Mouse (Mus musculus) hindbrain, embryonic 12.5 days (tissue): ENCODE measurements around the gene Rtn1. TPM values are rescaled to one million over a fixed set of nuclear protein-coding genes. Genes with fewer than 3 reads are reported as not detected.
"Not testable (repeated sequence)": the region's sequence is repeated elsewhere in the genome, so short reads cannot be mapped to it uniquely, and the experiment has no call there.

Experiments used
- ATAC-seq: fragments of 200-750 bp; cut with Nextera tagmentation; 2 replicates; pipeline ENCODE4 v1.8.0; 2017; ENCODE audit warnings: moderate TSS enrichment; ENCODE audit not compliant: low FRiP score
- H3K27ac ChIP-seq: fragments of 300-500 bp; sonication (generic); 2 replicates; pipeline ENCODE4 v1.5.1; 2016; ENCODE audit warnings: mild to moderate bottlenecking
- H3K27me3 ChIP-seq: fragments of 300-500 bp; sonication (generic); 2 replicates; pipeline ENCODE4 v1.6.1; 2016; ENCODE audit warnings: mild to moderate bottlenecking
- H3K36me3 ChIP-seq: fragments of 300-500 bp; sonication (generic); 2 replicates; pipeline ENCODE4 v1.6.1; 2016; ENCODE audit warnings: mild to moderate bottlenecking
- H3K4me1 ChIP-seq: fragments of 300-500 bp; sonication (generic); 2 replicates; pipeline ENCODE4 v1.6.1; 2016
- H3K4me2 ChIP-seq: fragments of 300-500 bp; sonication (generic); replicated peaks from 2 replicates; pipeline ENCODE4 v1.6.1; 2016; ENCODE audit warnings: mild to moderate bottlenecking
- H3K4me3 ChIP-seq: fragments of 300-500 bp; sonication (generic); 2 replicates; pipeline ENCODE4 v1.5.1; 2016; ENCODE audit warnings: mild to moderate bottlenecking
- H3K9ac ChIP-seq: fragments of 300-500 bp; sonication (generic); 2 replicates; pipeline ENCODE4 v1.6.1; 2016; ENCODE audit warnings: mild to moderate bottlenecking, moderate library complexity
- H3K9me3 ChIP-seq: fragments of 300-500 bp; sonication (generic); replicated peaks from 2 replicates; pipeline ENCODE4 v1.6.1; 2016; ENCODE audit warnings: mild to moderate bottlenecking
- WGBS: fragments of 180-500 bp; shearing (Covaris S2); methylation state at CpG from one replicate; pipeline ENCODE4 v1.1.7; 2016; 5-methylcytosine and 5-hydroxymethylcytosine counted together
- polyA plus RNA-seq: library from polyadenylated mRNA; unstranded; fragments of >200 nt; fragmentation: Nextera tagmentation; extraction: Ambion mirVana; gene quantifications from 2 replicates; pipeline ENCODE4 v1.2.1, GENCODE M21; 2016

Rtn1 gene
- polyA plus RNA-seq, 1 experiment from 2014 or later, result 892 TPM

- peaks cover 4% of the 10 kb centered on the region; the same call in 1 of the 2 replicates for H3K36me3 ChIP-seq
- no peaks in the 10 kb centered on the region for H3K27me3 ChIP-seq
- WGBS, result 57% methylated on average over 5 of the region's 5 CpGs
- no peaks in the 10 kb centered on the region for H3K9me3 ChIP-seq
- H3K4me3 ChIP-seq, result no peak overlapping the region
- 0 out of 2 replicates have a peak, but pooled peaks have one; percentile 44 for ATAC-seq
- no peak overlapping the region for H3K9ac ChIP-seq
- no peak overlapping the region for H3K4me2 ChIP-seq
- H3K27ac ChIP-seq, result 0 out of 2 replicates have a peak overlapping the region, but pooled peaks have one; percentile 17
- peaks cover 29% of the 10 kb centered on the region for H3K4me1 ChIP-seq
Observed at GRCm38 (mm10) chr12:72305421-72305820, 103.4 kb downstream of the Rtn1 start.

DNA sequence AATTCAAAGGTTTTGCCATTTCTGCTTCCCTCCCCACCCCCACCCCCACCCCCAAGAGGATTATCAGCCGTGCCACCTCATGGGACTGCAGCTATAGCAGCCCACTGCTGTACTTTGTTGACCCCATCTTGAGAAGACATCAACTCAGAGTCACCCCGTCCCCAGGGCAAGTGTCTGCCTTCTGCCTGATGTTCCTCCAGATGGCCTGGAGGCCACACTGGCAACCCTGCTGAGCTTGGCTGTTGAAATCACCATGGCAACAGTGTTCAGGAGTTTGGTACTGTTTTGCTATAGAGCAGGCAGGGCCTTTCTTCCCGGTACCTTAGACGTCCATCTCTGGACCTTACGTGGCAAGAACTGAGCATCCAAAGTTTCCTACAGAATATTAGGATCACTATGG is 103.9 kb downstream of the Rtn1 start:
- Histone ChIP-seq H3K4me2 (no peak overlapping the region), H3K9ac (no peak overlapping the region), H3K36me3 (peaks cover 4% of the 10 kb centered on the region; the same call in 1 of the 2 replicates), H3K27me3 (no peaks in the 10 kb centered on the region), H3K4me1 (peaks cover 29% of the 10 kb centered on the region), H3K9me3 (no peaks in the 10 kb centered on the region), H3K4me3 (no peak overlapping the region), H3K27ac (peak overlapping the region; percentile 17)
- WGBS, result 23% methylated on average over 5 of the region's 5 CpGs
- ATAC-seq, result peak; percentile 76

DNA sequence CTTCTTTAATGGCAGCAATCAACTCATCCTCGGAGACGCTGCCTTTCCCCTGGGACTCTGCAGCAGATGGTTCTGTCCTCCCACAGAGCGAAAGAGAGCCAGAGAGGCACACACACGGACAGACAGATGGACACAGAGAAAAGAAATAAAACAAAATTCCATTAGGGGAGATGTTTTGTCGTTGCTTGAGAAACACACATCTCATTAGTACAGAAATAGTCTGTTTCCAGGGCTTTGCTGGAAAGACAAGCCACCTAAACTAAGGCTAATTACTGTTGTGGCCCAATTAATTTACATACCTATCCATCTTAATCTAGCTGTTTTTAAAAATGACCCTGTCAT is 104.5 kb downstream of the Rtn1 start:
- no peak; the same call in 1 of the 2 replicates for ATAC-seq
- H3K4me3 ChIP-seq, result no peak overlapping the region
- peaks cover 29% of the 10 kb centered on the region for H3K4me1 ChIP-seq
- peak overlapping the region; percentile 9; the same call in 1 of the 2 replicates for H3K27ac ChIP-seq
- peak overlapping the region; percentile 9 for H3K4me2 ChIP-seq
- 35% methylated on average over 5 of the region's 5 CpGs for WGBS
- no peaks in the 10 kb centered on the region for H3K27me3 ChIP-seq
- H3K9me3 ChIP-seq, result no peaks in the 10 kb centered on the region
- H3K36me3 ChIP-seq, result peaks cover 4% of the 10 kb centered on the region; the same call in 1 of the 2 replicates
- no peak overlapping the region for H3K9ac ChIP-seq

DNA sequence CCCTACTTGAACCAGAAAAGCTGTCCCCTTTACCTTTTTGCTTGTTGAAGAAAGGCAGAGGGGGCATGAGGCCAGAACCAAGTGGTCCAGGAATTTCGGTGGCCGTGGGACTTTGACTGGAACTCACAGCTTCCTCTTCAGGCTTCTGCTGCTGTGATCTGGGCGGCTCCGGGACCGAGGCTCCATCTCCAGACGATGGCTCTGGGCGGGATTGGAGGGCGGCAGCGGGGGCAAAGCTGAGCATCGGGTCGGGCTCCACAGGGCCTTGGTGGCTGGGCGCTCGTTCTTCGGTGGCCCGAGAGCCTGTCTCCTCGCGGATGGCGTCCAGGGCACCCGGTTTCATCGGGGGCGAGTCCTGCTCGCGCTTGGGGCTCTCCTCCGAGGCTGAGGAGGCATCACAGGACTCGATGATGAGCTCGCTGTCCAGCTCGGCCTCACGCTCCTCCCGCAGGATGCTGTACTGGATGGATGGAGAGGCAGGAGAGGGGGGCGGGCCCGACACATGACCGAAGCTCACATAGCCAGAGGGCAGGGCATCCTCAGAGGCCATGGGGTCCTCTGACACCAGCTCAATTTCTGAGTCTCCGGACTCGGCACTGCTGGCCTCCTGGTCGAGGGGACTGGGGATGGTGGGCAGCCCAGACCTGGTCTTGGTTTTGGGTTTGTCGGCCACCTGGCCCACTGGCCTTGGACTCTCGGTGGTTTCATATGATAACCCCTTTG is 105.1 kb downstream of the Rtn1 start:
- 63% methylated on average over 37 of the region's 37 CpGs for WGBS
- Histone ChIP-seq H3K9me3 (no peaks in the 10 kb centered on the region), H3K4me3 (no peak overlapping the region; the same call in 1 of the 2 replicates), H3K4me2 (peak overlapping the region; percentile 9), H3K27me3 (no peaks in the 10 kb centered on the region), H3K9ac (no peak overlapping the region; the same call in 1 of the 2 replicates), H3K36me3 (peaks cover 4% of the 10 kb centered on the region; the same call in 1 of the 2 replicates), H3K4me1 (peaks cover 32% of the 10 kb centered on the region), H3K27ac (peak overlapping the region; percentile 9; the same call in 1 of the 2 replicates)
- ATAC-seq, result no peak; the same call in 1 of the 2 replicates

DNA sequence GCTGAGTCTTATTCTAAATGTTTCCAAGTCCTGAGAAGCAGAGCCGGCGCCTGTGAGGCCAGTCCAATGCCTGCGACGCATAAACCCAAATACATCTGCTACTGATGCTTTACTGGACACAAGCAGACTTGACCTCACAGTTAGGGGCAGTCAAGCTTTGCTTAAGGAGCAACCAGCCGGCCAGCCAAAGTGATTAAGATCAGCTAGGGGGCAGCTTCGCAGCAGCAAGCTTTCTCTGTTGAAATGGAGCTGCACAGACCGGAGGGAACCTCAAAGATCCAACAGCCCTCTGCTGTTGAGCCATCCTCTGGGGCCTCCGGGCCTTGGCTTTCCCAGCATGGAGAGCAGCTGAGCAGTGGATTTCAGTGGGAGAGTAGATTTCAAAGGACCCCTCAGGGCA is 107.4 kb downstream of the Rtn1 start:
- Histone ChIP-seq H3K4me3 (no peak overlapping the region), H3K36me3 (0 out of 2 replicates have a peak, but pooled peaks cover 4% of the 10 kb centered on the region), H3K27me3 (no peaks in the 10 kb centered on the region), H3K4me2 (no peak overlapping the region), H3K9me3 (no peaks in the 10 kb centered on the region), H3K9ac (no peak overlapping the region), H3K27ac (no peak overlapping the region), H3K4me1 (peaks cover 35% of the 10 kb centered on the region)
- no peak for ATAC-seq
- 32% methylated on average over 8 of the region's 8 CpGs for WGBS

DNA sequence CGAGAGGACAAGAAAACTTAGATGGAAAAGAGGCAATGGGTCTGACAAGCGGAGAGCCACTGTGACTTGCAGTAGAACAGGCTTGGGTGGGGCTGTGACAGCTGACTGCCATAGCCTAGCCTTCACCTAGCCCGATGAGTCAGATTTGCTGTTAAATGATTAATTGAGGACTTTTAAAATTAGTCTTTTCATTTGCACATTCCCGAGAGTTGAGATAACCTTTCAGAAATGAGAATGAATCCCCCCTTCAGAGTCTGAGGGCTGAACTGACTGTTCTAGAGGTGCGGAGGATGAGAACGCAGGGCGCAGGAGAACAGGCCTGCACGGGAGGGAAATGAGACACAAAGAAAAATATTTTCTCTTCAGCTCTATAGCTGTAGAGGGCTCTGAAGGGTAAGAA is 107.9 kb downstream of the Rtn1 start:
- no peaks in the 10 kb centered on the region for H3K9me3 ChIP-seq
- no peaks in the 10 kb centered on the region for H3K27me3 ChIP-seq
- peaks cover 35% of the 10 kb centered on the region for H3K4me1 ChIP-seq
- 70% methylated on average over 8 of the region's 8 CpGs for WGBS
- H3K27ac ChIP-seq, result no peak overlapping the region
- no peak overlapping the region for H3K9ac ChIP-seq
- H3K4me3 ChIP-seq, result no peak overlapping the region
- H3K36me3 ChIP-seq, result 0 out of 2 replicates have a peak, but pooled peaks cover 4% of the 10 kb centered on the region
- no peak overlapping the region for H3K4me2 ChIP-seq
- ATAC-seq, result no peak

DNA sequence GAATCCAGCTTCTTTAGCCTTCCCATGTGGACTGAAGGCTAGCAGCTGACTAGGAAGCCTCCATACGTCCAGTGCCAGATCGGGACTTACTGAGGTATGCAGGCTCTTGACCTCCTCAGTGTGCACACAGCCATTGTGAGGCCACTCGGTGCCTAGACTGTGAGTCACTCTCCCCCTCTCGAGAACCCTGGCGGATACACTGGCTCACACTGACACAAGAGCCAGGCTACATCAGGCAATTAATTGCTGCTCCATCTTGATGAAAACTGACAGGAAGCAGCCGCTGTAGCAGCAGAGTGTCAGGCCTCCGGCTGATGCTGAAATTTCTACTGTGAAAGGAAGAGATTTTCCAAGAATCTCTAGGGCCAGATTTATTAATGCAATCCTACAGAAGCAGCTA is 110.6 kb downstream of the Rtn1 start:
- WGBS, result 47% methylated on average over 7 of the region's 7 CpGs
- H3K9me3 ChIP-seq, result no peaks in the 10 kb centered on the region; the same call in 1 of the 2 replicates
- 0 out of 2 replicates have a peak, but pooled peaks cover under 1% of the 10 kb centered on the region for H3K36me3 ChIP-seq
- H3K4me2 ChIP-seq, result no peak overlapping the region
- H3K4me1 ChIP-seq, result peaks cover 17% of the 10 kb centered on the region
- no peaks in the 10 kb centered on the region for H3K27me3 ChIP-seq
- H3K9ac ChIP-seq, result no peak overlapping the region
- ATAC-seq, result no peak
- no peak overlapping the region for H3K4me3 ChIP-seq
- no peak overlapping the region for H3K27ac ChIP-seq

- Histone ChIP-seq H3K4me2 (no peak overlapping the region), H3K27me3 (no peaks in the 10 kb centered on the region), H3K9me3 (no peaks in the 10 kb centered on the region; the same call in 1 of the 2 replicates), H3K4me1 (peaks cover 12% of the 10 kb centered on the region), H3K36me3 (no peaks in the 10 kb centered on the region), H3K9ac (no peak overlapping the region), H3K27ac (no peak overlapping the region), H3K4me3 (no peak overlapping the region)
- no peak for ATAC-seq
- WGBS, result 94% methylated on average over 5 of the region's 5 CpGs
Observed at GRCm38 (mm10) chr12:72296552-72296951, 112.3 kb downstream of the Rtn1 start.

DNA sequence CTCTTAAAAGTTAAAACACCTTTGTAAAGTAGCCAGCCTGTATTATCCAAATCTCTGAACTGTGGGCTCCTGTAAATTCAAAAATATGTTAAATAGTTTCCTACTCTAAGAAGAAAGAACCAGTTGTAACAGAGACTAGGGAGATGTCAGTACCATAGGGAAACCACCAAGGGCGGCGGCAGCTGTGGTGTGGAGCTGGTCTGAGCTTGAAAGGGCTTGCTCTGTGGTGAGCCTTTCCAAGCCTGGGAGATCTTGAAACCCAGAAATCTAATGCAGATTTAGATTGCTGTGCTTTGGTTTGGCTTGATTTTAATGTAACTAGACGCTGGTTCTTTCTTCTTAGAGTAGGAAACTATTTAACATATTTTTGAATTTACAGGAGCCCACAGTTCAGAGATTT is 115.7 kb downstream of the Rtn1 start:
- not testable (repeated sequence) for H3K4me1 ChIP-seq

DNA sequence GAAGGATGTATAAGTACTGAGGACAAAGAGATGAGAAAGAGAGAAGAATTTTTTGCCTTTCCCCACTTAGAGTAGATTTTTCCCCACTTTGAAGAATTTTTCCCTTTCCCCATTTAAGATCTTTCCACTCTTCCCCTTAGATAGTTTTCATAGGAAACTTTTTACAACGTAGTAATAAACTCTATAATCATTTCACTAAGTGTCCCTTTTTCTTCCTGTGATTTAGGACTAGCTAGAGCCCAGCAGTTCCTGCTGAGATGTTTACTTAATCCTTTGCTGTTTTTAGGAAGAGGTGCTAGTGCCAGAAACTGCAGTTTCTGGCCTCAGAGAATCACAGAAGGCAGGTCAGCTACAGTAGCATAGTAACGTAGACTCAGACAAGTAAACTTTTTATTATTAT is 116.3 kb downstream of the Rtn1 start:
- ATAC-seq, result no peak
- H3K9me3 ChIP-seq, result no peaks in the 10 kb centered on the region; the same call in 1 of the 2 replicates

More for the DNA sequence above, 115.7 kb downstream of the Rtn1 start:
- H3K27ac ChIP-seq, ATAC-seq, H3K4me2 ChIP-seq, H3K9ac ChIP-seq, H3K9me3 ChIP-seq, H3K4me3 ChIP-seq, H3K27me3 ChIP-seq, H3K36me3 ChIP-seq: not testable (repeated sequence)
- 87% methylated on average over 3 of the region's 3 CpGs for WGBS

GRCm38 (mm10) chr12:72291266-72291665 is 117.6 kb downstream of the Rtn1 start:
- Histone ChIP-seq H3K9me3 (no peaks in the 10 kb centered on the region; the same call in 1 of the 2 replicates), H3K27me3 (no peaks in the 10 kb centered on the region), H3K36me3 (no peaks in the 10 kb centered on the region), H3K4me1 (no peaks in the 10 kb centered on the region), H3K4me3 (no peak overlapping the region), H3K27ac (no peak overlapping the region), H3K4me2 (no peak overlapping the region), H3K9ac (no peak overlapping the region)
- WGBS, result 92% methylated on average over 4 of the region's 4 CpGs
- no peak for ATAC-seq

More for the DNA sequence above, 116.3 kb downstream of the Rtn1 start:
- Histone ChIP-seq H3K9ac (no peak overlapping the region), H3K4me2 (no peak overlapping the region), H3K36me3 (no peaks in the 10 kb centered on the region), H3K27ac (no peak overlapping the region), H3K27me3 (no peaks in the 10 kb centered on the region), H3K4me3 (no peak overlapping the region), H3K4me1 (no peaks in the 10 kb centered on the region)
- 79% methylated on average over 2 of the region's 2 CpGs for WGBS

- 69% methylated on average over 3 of the region's 3 CpGs for WGBS
- H3K27me3 ChIP-seq, result no peaks in the 10 kb centered on the region
- no peaks in the 10 kb centered on the region for H3K9me3 ChIP-seq
- H3K4me1 ChIP-seq, result peaks cover 3% of the 10 kb centered on the region; the same call in 1 of the 2 replicates
- H3K36me3 ChIP-seq, result no peaks in the 10 kb centered on the region
- no peak overlapping the region for H3K9ac ChIP-seq
- no peak overlapping the region for H3K27ac ChIP-seq
- no peak for ATAC-seq
- H3K4me3 ChIP-seq, result no peak overlapping the region
- H3K4me2 ChIP-seq, result no peak overlapping the region
Observed at GRCm38 (mm10) chr12:72288215-72288614, 120.6 kb downstream of the Rtn1 start.
